Mouse (Mus musculus) spleen, adult 2 months (tissue): ENCODE measurements around the gene Itpkb.

ENCODE experiments used
- CTCF ChIP-seq: fragments of 200-500 bp; IDR thresholded peaks from 2 replicates; pipeline ENCODE4 v1.5.1; 2011; ENCODE audit warnings: mild to moderate bottlenecking, inconsistent platforms; ENCODE audit not compliant: insufficient read depth, insufficient read length, insufficient replicate concordance; ENCODE audit errors: extremely low read depth
- POLR2A ChIP-seq: fragments of 200-500 bp; IDR thresholded peaks from 2 replicates; pipeline ENCODE4 v1.6.1; 2011; ENCODE audit warnings: low read depth, low read length, inconsistent platforms

GRCm38 (mm10) chr1:180332076-180332927, 2.0 kb downstream of the Itpkb start:
- TF ChIP-seq POLR2A, result no peak
- no peak for TF ChIP-seq CTCF
